Mouse (Mus musculus): ENCODE measurements around the gene Cpt1a. TPM values are rescaled to one million over a fixed set of nuclear protein-coding genes. Genes with fewer than 3 reads are reported as not detected.

The Cpt1a gene
- total and polyA plus RNA-seq, 3 experiments = 214 to 463 (median 344) TPM

- DNase-seq = no peak
Observed at GRCm38 (mm10) chr19:3428057-3428830, 106.1 kb downstream of the Cpt1a start.

- no peak for DNase-seq
Observed at GRCm38 (mm10) chr19:3429156-3429816, 107.2 kb downstream of the Cpt1a start.

GRCm38 (mm10) chr19:3431066-3431465 lies 108.9 kb downstream of the Cpt1a start:
- DNase-seq = no peak

GRCm38 (mm10) chr19:3431969-3432368 lies 109.8 kb downstream of the Cpt1a start:
- DNase-seq = no peak

- DNase-seq = no peak
Observed at GRCm38 (mm10) chr19:3434124-3434523, 112.0 kb downstream of the Cpt1a start.

GRCm38 (mm10) chr19:3434641-3435040 lies 112.5 kb downstream of the Cpt1a start:
- DNase-seq = no peak

Small RNA genes lying within 50 kb of the gene (microRNA-seq; reads per million reads assigned to microRNA genes)
- 0 to 0.22 reads per million in 2 experiments for gene Mir6984

Other genes with a start within 250 kb of the Cpt1a start
- 10 to 100 TPM; 70.0 to 74.6 TPM for gene Mrpl21, start 39.4 kb upstream of the Cpt1a start, total RNA-seq (2021)
- gene Mrpl21, start 39.4 kb upstream of the Cpt1a start, polyA plus RNA-seq (2012; rRNA removed) = 56.4 and 65.9 TPM in 2 replicates
- gene Ighmbp2, start 39.3 kb upstream of the Cpt1a start, total RNA-seq (2021) = 1 to 10 TPM; 4.9 to 7.1 TPM
- 4.6 and 5.9 TPM in 2 replicates for gene Ighmbp2, start 39.3 kb upstream of the Cpt1a start, polyA plus RNA-seq (2012; rRNA removed)
- gene Tesmin, start 66.5 kb downstream of the Cpt1a start, total RNA-seq (2021) = 1 to 10 TPM in 1 of 2 experiments, under 1 TPM in 1; 0.35 to 1.0 TPM
- 0.44 and 0.54 TPM in 2 replicates for gene Tesmin, start 66.5 kb downstream of the Cpt1a start, polyA plus RNA-seq (2012; rRNA removed)
- 100 to 1,000 TPM in 1 of 2 experiments, 10 to 100 TPM in 1; 62.8 to 123 TPM for gene Gal, start 92.2 kb downstream of the Cpt1a start, total RNA-seq (2021)
- gene Gal, start 92.2 kb downstream of the Cpt1a start, polyA plus RNA-seq (2012; rRNA removed) = 70.8 and 161 TPM in 2 replicates

All from adrenal gland, adult 2 months (tissue).